Mouse (Mus musculus): ENCODE data around the gene Wwox. TPM values are rescaled to one million over a fixed set of nuclear protein-coding genes. Genes with fewer than 3 reads are reported as not detected.

Wwox gene
- polyA plus RNA-seq, 2 experiments = 2.5 to 2.6 TPM

DNA sequence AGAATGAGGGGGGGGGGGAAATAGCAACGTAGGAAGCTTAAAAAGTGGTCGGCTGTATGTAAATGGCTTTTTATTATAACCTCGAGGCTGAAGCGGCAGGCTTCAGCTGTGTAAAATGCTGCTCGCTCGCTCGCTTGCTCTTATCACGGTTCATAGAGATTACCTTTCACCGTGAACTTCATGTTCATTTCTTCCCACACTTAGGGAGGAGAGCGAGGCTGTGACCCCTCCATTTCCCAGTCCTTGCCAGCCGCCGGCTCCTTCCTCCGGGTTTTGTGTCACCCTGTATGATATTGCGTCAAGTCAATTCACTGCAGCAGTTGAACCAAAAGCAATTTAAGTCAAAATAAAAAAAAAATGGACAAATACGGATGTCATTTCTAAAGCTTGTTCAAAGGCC, 580.2 kb downstream of the Wwox start:
- DNase-seq (ENCODE audit: low read depth in 3 of 3, low spot score in 3 of 3) = no peak
- no peaks in the 10 kb centered on the region for H3K36me3 ChIP-seq (replicated peaks; ENCODE audit: control insufficient read depth, insufficient read depth, low read depth)

DNA sequence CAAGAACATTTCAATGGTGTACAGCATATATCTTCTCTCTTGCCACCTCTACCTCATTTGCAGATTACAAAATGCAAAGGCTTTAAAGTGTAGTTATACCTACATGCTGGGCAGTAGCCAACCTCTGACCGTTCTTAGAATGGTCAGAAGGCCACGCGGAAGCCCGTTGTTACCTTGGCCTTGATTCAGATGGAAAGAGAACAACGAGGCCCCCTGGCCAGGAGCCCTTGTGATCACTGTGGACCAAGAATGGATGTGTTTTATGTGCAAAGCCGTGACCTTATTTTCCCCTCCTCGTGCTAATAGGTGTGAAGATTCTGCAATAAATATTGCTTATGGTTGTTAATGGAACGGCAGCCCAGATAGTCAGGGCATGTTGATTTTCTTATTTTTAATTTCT, 582.3 kb downstream of the Wwox start:
- H3K27me3 ChIP-seq (ENCODE audit: control insufficient read depth, insufficient read depth, low read length) = no peaks in the 10 kb centered on the region
- TF ChIP-seq CTCF (IDR thresholded peaks at IDR 0.05; ENCODE audit: low read depth) (no peak), EP300 (IDR thresholded peaks at IDR 0.05; ENCODE audit: low read depth) (no peak)
- ATAC-seq (ENCODE audit: insufficient read depth) (no peak), DNase-seq (ENCODE audit: low read depth in 3 of 3, low spot score in 3 of 3) (no peak)
- no peak overlapping the region for H3K4me2 ChIP-seq (ENCODE audit: low read depth)
- H3K9me3 ChIP-seq (ENCODE audit: control insufficient read depth, low read length) = no peaks in the 10 kb centered on the region
- no peak overlapping the region for H3K9ac ChIP-seq (replicated peaks)
- H3K36me3 ChIP-seq (replicated peaks; ENCODE audit: control insufficient read depth, insufficient read depth, low read depth) = no peaks in the 10 kb centered on the region
- no peaks in the 10 kb centered on the region for H3K4me1 ChIP-seq (replicated peaks; ENCODE audit: control insufficient read depth in 2 of 2, insufficient read depth in 2 of 2, low read length in 1 of 2)
- 70% methylated on average over 8 of the region's 8 CpGs for WGBS (ENCODE audit: insufficient replicate concordance)
- H3K27ac ChIP-seq = no peak overlapping the region
- H3K4me3 ChIP-seq (ENCODE audit: insufficient read depth in 1 of 2, low read depth in 2 of 2, low read length in 2 of 2) = no peak overlapping the region

More for the DNA sequence above, 580.2 kb downstream of the Wwox start:
- TF ChIP-seq CTCF (IDR thresholded peaks at IDR 0.05; ENCODE audit: low read depth) = no peak
- TF ChIP-seq EP300 (IDR thresholded peaks at IDR 0.05; ENCODE audit: low read depth) = no peak
- no peaks in the 10 kb centered on the region for H3K9me3 ChIP-seq (ENCODE audit: control insufficient read depth, low read length)
- no peak for ATAC-seq (ENCODE audit: insufficient read depth)
- no peak overlapping the region for H3K27ac ChIP-seq
- H3K4me3 ChIP-seq (ENCODE audit: insufficient read depth in 1 of 2, low read depth in 2 of 2, low read length in 2 of 2) = no peak overlapping the region
- no peaks in the 10 kb centered on the region for H3K27me3 ChIP-seq (ENCODE audit: control insufficient read depth, insufficient read depth, low read length)
- H3K4me1 ChIP-seq (replicated peaks; ENCODE audit: control insufficient read depth in 2 of 2, insufficient read depth in 2 of 2, low read length in 1 of 2) = no peaks in the 10 kb centered on the region
- no peak overlapping the region for H3K4me2 ChIP-seq (ENCODE audit: low read depth)
- no peak overlapping the region for H3K9ac ChIP-seq (replicated peaks)
- WGBS (ENCODE audit: insufficient replicate concordance) = 73% methylated on average over 15 of the region's 15 CpGs

DNA sequence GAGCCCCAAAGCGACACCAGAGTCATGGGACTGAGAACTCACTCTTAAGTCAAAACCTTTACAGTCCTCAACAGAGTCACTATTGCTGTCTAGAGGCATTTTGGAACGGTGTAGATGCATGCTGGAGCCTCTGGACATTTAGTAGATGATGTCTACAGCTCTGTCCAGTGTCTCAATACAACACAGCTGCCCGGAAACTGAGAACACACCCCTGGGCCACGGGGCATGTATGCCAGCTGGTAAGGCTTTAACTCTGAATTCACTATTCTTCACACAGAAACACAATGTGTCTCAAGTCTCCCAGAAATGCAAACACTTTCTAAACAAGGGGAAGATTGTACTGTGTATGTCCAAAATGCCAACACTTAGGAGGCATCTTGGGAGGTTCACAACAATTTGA, 584.6 kb downstream of the Wwox start:
- H3K27ac ChIP-seq = no peak overlapping the region
- no peak overlapping the region for H3K4me3 ChIP-seq (ENCODE audit: insufficient read depth in 1 of 2, low read depth in 2 of 2, low read length in 2 of 2)
- H3K9me3 ChIP-seq (ENCODE audit: control insufficient read depth, low read length) = no peaks in the 10 kb centered on the region
- no peaks in the 10 kb centered on the region for H3K36me3 ChIP-seq (replicated peaks; ENCODE audit: control insufficient read depth, insufficient read depth, low read depth)
- no peak for TF ChIP-seq EP300 (IDR thresholded peaks at IDR 0.05; ENCODE audit: low read depth)
- H3K4me1 ChIP-seq (replicated peaks; ENCODE audit: control insufficient read depth in 2 of 2, insufficient read depth in 2 of 2, low read length in 1 of 2) = no peaks in the 10 kb centered on the region
- WGBS (ENCODE audit: insufficient replicate concordance) = 57% methylated on average over 4 of the region's 4 CpGs
- ATAC-seq (ENCODE audit: insufficient read depth) (no peak), DNase-seq (ENCODE audit: low read depth in 3 of 3, low spot score in 3 of 3) (no peak)
- no peak overlapping the region for H3K9ac ChIP-seq (replicated peaks)
- no peak overlapping the region for H3K4me2 ChIP-seq (ENCODE audit: low read depth)
- H3K27me3 ChIP-seq (ENCODE audit: control insufficient read depth, insufficient read depth, low read length) = no peaks in the 10 kb centered on the region

DNA sequence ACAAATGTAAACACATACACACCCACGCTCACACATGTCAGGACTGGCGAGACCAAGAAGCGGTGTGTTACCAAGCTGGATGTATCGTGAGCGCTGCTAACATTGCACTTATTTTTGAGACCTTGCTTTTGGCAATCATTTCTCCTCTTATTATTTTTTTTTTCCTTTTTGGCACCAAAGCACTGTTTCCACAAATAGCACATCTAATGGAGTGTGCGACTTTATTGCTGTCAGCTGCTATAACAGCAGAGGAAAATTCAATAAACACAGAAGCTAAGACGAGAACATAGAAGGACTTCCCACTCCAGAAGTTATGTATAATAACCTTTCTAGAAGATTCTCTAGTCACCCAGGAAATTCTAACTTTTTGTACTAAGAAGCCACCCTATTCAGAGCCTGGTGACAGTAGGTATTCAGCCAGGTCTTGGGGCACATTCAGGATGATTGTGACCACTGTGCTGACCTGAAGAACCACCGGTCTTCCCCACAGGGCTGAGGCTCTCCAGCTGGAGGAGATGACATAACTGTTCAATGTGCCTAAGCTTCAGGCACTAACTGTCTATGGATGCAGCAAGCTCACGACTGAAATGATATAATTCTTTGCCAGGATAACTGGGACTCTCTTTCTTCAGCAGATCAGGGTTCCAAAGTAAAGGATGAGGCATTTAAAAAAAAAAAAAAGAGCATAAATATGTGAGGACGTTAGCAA, 586.1 kb downstream of the Wwox start:
- no peak overlapping the region for H3K4me2 ChIP-seq (ENCODE audit: low read depth)
- DNase-seq (ENCODE audit: low read depth in 3 of 3, low spot score in 3 of 3) (no peak), ATAC-seq (ENCODE audit: insufficient read depth) (no peak)
- no peak for TF ChIP-seq EP300 (IDR thresholded peaks at IDR 0.05; ENCODE audit: low read depth)
- no peak for TF ChIP-seq CTCF (IDR thresholded peaks at IDR 0.05; ENCODE audit: low read depth)
- no peak overlapping the region for H3K4me3 ChIP-seq (ENCODE audit: insufficient read depth in 1 of 2, low read depth in 2 of 2, low read length in 2 of 2)
- no peaks in the 10 kb centered on the region for H3K9me3 ChIP-seq (ENCODE audit: control insufficient read depth, low read length)
- H3K4me1 ChIP-seq (replicated peaks; ENCODE audit: control insufficient read depth in 2 of 2, insufficient read depth in 2 of 2, low read length in 1 of 2) = no peaks in the 10 kb centered on the region
- no peaks in the 10 kb centered on the region for H3K27me3 ChIP-seq (ENCODE audit: control insufficient read depth, insufficient read depth, low read length)
- no peak overlapping the region for H3K27ac ChIP-seq
- WGBS (ENCODE audit: insufficient replicate concordance) = 65% methylated on average over 10 of the region's 10 CpGs
- no peaks in the 10 kb centered on the region for H3K36me3 ChIP-seq (replicated peaks; ENCODE audit: control insufficient read depth, insufficient read depth, low read depth)
- H3K9ac ChIP-seq (replicated peaks) = no peak overlapping the region

DNA sequence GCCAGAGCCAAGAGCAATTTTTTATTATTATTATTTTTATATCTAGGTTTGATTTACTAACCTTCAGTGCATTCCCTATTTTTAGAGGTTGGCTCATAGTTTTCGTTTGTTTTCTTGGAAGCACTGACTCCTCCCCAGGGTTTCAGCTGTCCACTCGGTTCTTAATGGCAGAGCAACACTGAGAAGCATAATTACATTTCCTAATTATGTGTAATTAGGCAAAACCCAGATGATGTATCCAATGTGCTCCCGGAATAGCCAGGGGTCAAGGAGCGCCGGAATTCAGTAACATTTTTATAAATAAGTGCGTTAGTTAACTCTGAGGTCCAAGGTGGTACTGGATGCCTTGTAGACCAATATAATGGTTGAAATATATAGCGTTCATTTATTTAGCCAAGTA, 586.7 kb downstream of the Wwox start:
- H3K27me3 ChIP-seq (ENCODE audit: control insufficient read depth, insufficient read depth, low read length) = no peaks in the 10 kb centered on the region
- no peak overlapping the region for H3K9ac ChIP-seq (replicated peaks)
- no peak overlapping the region for H3K4me2 ChIP-seq (ENCODE audit: low read depth)
- H3K36me3 ChIP-seq (replicated peaks; ENCODE audit: control insufficient read depth, insufficient read depth, low read depth) = no peaks in the 10 kb centered on the region
- no peak overlapping the region for H3K27ac ChIP-seq
- H3K4me1 ChIP-seq (replicated peaks; ENCODE audit: control insufficient read depth in 2 of 2, insufficient read depth in 2 of 2, low read length in 1 of 2) = no peaks in the 10 kb centered on the region
- H3K4me3 ChIP-seq (ENCODE audit: insufficient read depth in 1 of 2, low read depth in 2 of 2, low read length in 2 of 2) = no peak overlapping the region
- 75% methylated on average over 7 of the region's 7 CpGs for WGBS (ENCODE audit: insufficient replicate concordance)
- TF ChIP-seq EP300 (IDR thresholded peaks at IDR 0.05; ENCODE audit: low read depth) = no peak
- no peak for TF ChIP-seq CTCF (IDR thresholded peaks at IDR 0.05; ENCODE audit: low read depth)
- DNase-seq (ENCODE audit: low read depth in 3 of 3, low spot score in 3 of 3) = no peak
- no peak for ATAC-seq (ENCODE audit: insufficient read depth)
- no peaks in the 10 kb centered on the region for H3K9me3 ChIP-seq (ENCODE audit: control insufficient read depth, low read length)

Data from liver, embryonic 14.5 days (tissue).